Mouse (Mus musculus) regulatory T cell (primary cell): ENCODE data around the gene Odf3b.

Experiments
- in situ Hi-C: fragments of 300-600 bp; cut with MboI, MseI; formaldehyde crosslinking; loops from one replicate; pipeline ENCODE4 v1.15.1; 2025; ENCODE audit warnings: high pct_unique_total_duplicates

Gene Odf3b

DNA sequence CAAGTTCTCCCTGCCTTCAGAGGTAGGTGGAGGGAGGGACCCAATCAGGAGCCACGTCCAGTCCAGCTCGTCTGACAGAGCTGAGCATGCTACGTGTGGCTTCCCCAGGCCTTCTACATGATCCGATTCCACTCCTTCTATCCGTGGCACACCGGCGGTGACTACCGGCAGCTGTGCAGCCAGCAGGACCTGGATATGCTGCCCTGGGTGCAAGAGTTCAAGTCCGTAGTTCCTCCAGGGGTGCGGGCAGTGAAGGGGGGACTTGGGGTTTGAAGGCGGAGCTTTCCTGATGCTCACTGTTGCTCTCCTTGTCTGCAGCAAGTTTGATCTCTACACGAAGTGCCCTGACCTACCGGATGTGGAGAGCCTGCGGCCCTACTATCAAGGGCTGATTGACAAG lies 42.7 kb downstream of the Odf3b start:
- in situ Hi-C loops = no loop called here

- in situ Hi-C loops = no loop called here
Observed at GRCm38 (mm10) chr15:89334774-89335537, 44.1 kb downstream of the Odf3b start.

- in situ Hi-C loops = no loop called here
Observed at GRCm38 (mm10) chr15:89334271-89334670, 44.8 kb downstream of the Odf3b start, which contains the start of gene Miox. Miox (plus strand) TSS chr15:89334398.
